In the genomic region with DNA sequence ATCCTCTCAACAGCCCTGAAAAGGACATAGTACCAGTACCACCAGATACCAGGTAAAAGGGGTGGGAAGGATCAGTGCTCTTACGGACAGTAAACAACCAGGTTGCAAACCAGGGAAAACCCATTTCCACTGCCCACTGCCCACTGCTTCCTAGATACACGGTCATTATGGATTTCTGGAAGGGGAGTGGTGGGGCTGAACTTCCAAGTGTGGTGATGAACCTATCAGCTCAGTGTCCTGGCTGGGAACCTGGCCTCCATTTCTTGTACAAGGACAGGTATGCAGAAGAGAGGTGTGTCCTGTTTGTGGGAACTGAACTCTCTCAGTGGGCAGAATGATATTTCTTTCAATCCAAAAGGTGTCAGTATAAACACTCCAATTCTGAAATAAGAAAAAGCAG, we compare ENCODE assay signal across 23 mouse cellular contexts. TPM values are rescaled to one million over a fixed set of nuclear protein-coding genes. Genes with fewer than 3 reads are reported as not detected.
"Had no signal": no experiment of that assay in that cellular context is flagged by ENCODE, and none has a peak within 500 bp of the region (broad histone marks: within the 10 kb centered on the region; RNA-seq: fewer than 3 reads in every experiment).

No protein-coding gene starts in this region.

- H3K27me3 ChIP-seq: intestine, embryonic 15.5 days had no signal

- H3K4me2 ChIP-seq: heart, embryonic 11.5 days; heart, embryonic 13.5 days; heart, embryonic 15.5 days; intestine, embryonic 15.5 days; kidney, embryonic 15.5 days had no signal

- H3K9me3 ChIP-seq: heart, embryonic 13.5 days; heart, embryonic 15.5 days; hindbrain, embryonic 10.5 days; hindbrain, embryonic 12.5 days; hindbrain, embryonic 13.5 days; hindbrain, embryonic 15.5 days; intestine, embryonic 15.5 days; kidney, embryonic 15.5 days had no signal

- H3K27ac ChIP-seq: heart, adult 2 months; heart, embryonic 13.5 days; heart, embryonic 15.5 days; hindbrain, embryonic 10.5 days; hindbrain, embryonic 12.5 days; hindbrain, embryonic 13.5 days; hindbrain, embryonic 14.5 days; hindbrain, embryonic 15.5 days; hindbrain, postnatal 0 days; intestine, embryonic 15.5 days; kidney, embryonic 15.5 days; kidney, postnatal 0 days; layer of hippocampus, adult 2 months; left cerebral cortex, adult 2 months had no signal

- DNase-seq: kidney, adult 11 months had no signal

- H3K36me3 ChIP-seq: heart, embryonic 13.5 days; heart, embryonic 15.5 days; hindbrain, embryonic 10.5 days; hindbrain, embryonic 12.5 days; hindbrain, embryonic 13.5 days; hindbrain, embryonic 15.5 days; intestine, embryonic 15.5 days; kidney, embryonic 15.5 days had no signal

- H3K9ac ChIP-seq: heart, embryonic 13.5 days; heart, embryonic 15.5 days; hindbrain, embryonic 12.5 days; hindbrain, embryonic 13.5 days; hindbrain, embryonic 14.5 days; hindbrain, embryonic 15.5 days; intestine, embryonic 15.5 days; kidney, embryonic 15.5 days had no signal

- ATAC-seq: intestine, embryonic 16.5 days had no signal

- H3K4me1 ChIP-seq: heart, embryonic 13.5 days; heart, embryonic 15.5 days; hindbrain, embryonic 12.5 days; intestine, embryonic 15.5 days; kidney, embryonic 15.5 days had no signal

- H3K4me3 ChIP-seq: heart, adult 2 months; heart, embryonic 13.5 days; heart, embryonic 15.5 days; hindbrain, embryonic 12.5 days; hindbrain, embryonic 13.5 days; hindbrain, embryonic 15.5 days; intestine, embryonic 15.5 days; kidney, embryonic 15.5 days; layer of hippocampus, adult 2 months; left cerebral cortex, adult 2 months had no signal

RNA-seq across cellular contexts. Expression of a gene that starts 47.5 kb away (rescaled TPM):
- total RNA-seq: hematopoietic stem cell, adult 5-6 weeks; layer of hippocampus, adult 18-20 months; layer of hippocampus, adult 2 months; layer of hippocampus, adult 8-10 months; layer of hippocampus, postnatal 25 days; layer of hippocampus, postnatal 36 days; left cerebral cortex, adult 2 months; left cerebral cortex, adult 8-10 months had no signal
